Mouse (Mus musculus): Measurements from ENCODE around the gene Chpf. TPM values are rescaled to one million over a fixed set of nuclear protein-coding genes. Genes with fewer than 3 reads are reported as not detected.

The Chpf gene
- polyA plus RNA-seq (2015; fragmentation: Nextera tagmentation; extraction: Ambion mirVana), result 2.6 and 3.1 TPM in 2 replicates

DNA sequence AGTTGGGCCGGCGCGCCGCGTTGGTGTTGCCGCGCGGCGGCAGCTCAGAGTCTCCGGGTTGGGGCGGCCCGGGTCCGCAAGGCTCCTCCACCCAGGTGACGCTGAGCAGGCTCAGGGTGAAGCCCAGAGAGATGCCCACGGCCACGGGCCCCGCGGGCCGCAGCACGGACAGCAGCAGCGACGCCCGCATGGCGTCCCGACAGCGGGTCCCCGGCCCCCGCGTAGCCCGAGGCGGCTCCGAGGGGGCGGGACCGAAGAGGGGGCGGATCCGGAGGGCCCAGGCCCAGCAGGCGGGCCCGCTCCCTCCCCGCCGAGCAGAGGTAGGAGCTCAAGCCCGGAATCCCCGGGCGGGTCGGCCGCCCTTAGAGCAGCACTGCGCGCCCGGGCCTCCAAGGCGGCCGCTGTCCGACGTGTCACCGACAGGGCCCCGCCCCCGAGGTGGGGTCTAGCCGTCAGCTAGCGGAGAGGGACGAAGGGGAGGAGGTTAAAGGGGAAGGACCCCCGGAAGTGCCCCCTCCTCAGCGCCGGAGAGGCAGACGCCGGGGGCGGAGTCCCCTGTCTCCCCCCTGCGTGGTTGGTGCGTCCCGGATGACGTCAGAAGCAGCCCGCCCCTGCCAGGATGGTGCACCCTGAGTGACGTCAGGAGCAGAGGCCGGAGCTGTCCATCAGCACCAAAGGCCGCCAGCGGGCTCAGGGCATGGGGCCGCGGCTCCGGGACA lies at the start of gene Chpf, which contains the start of gene Tmem198:
Gene Chpf (minus strand): TSS at position 392 of the 719 bp plus-strand sequence.
Gene Tmem198 (plus strand): TSS at position 617 of the 719 bp plus-strand sequence.
- Histone ChIP-seq H3K9me3 (replicated peaks; ENCODE audit: control insufficient read depth, low read length) (no peaks in the 10 kb centered on the region), H3K27me3 (ENCODE audit: control insufficient read depth, insufficient read depth, low read depth, low read length) (peaks cover 72% of the 10 kb centered on the region), H3K27ac (ENCODE audit: low read length) (peak within 1 kb of the TSS; percentile 24; the same call in 1 of the 2 replicates), H3K4me1 (ENCODE audit: control insufficient read depth, low read depth, low read length) (peaks cover 10% of the 10 kb centered on the region), H3K4me3 (ENCODE audit: low read depth, low read length) (peak within 1 kb of the TSS; percentile 73), H3K4me2 (ENCODE audit: low read depth, low read length) (peak within 1 kb of the TSS; percentile 93), H3K9ac (ENCODE audit: low read depth, low read length) (peak within 1 kb of the TSS; percentile 56), H3K36me3 (ENCODE audit: control insufficient read depth, insufficient read depth) (no peaks in the 10 kb centered on the region)
- peak; percentile 86 for ATAC-seq (ENCODE audit: low read depth)
- WGBS (ENCODE audit: insufficient replicate concordance), result under 1% methylated on average over 71 of the region's 76 CpGs

DNA sequence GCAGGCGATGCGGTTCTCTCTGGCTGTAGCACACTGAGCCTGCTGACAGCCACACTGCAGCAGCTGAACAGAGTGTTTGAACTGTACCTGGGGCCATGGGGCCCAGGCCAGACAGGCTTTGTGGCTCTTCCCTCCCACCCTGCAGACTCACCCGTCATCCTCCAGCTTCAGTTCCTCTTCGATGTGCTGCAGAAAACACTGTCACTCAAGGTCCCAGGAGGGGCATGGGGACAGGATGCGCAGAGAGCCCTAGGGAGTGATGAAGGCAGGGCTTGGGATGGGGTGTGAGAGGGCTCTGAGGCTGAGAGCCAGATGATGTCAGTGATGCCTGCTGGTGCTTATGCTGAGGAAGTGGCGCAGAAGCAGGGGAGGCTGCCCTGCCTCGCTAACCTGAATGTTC lies 45.6 kb upstream of the Chpf start:
- Histone ChIP-seq H3K4me2 (ENCODE audit: low read depth, low read length) (no peak overlapping the region), H3K4me1 (ENCODE audit: control insufficient read depth, low read depth, low read length) (peaks cover 5% of the 10 kb centered on the region), H3K4me3 (ENCODE audit: low read depth, low read length) (no peak overlapping the region), H3K27ac (ENCODE audit: low read length) (no peak overlapping the region), H3K36me3 (ENCODE audit: control insufficient read depth, insufficient read depth) (no peaks in the 10 kb centered on the region), H3K27me3 (ENCODE audit: control insufficient read depth, insufficient read depth, low read depth, low read length) (no peaks in the 10 kb centered on the region), H3K9ac (ENCODE audit: low read depth, low read length) (no peak overlapping the region), H3K9me3 (replicated peaks; ENCODE audit: control insufficient read depth, low read length) (no peaks in the 10 kb centered on the region)
- ATAC-seq (ENCODE audit: low read depth), result no peak
- 58% methylated on average over 7 of the region's 7 CpGs for WGBS (ENCODE audit: insufficient replicate concordance)

DNA sequence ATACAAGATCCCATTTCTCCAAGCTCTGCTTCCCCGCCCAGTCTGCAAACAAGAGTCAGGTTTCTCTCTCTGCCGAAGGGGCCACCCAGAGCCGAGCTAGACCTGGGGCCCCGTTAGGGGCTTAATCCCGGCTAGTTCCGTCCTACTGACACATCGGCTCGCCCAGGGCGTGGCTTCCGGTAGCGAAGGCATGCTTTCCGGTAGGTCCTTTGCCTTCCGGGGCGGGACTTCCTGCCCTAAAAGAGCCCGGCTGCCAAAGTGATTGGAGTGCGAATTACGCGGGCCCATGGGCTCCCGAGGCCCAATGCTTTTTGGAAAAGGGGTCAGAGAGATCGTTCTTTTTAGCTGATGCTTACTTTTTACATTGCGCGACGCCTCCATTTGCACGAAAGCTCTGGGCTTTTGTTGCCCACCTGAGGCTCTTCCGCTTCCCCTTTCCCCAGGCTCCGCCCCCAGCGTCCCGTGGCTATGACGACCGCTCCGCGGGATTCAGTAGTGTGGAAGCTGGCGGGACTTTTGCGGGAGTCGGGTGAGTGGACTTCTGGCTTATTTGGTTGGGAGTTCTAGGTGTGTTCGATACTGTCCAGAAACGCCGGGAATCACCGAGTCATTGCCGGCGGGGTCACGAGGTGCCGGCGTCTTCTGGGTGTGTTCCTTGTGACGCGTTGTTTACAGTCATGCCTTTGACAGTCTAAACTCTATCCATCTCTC lies 42.4 kb upstream of the Chpf start, which contains the start of gene Stk11ip:
Gene Stk11ip (plus strand): TSS at position 209 of the 711 bp plus-strand sequence.
- Histone ChIP-seq H3K4me3 (ENCODE audit: low read depth, low read length) (peak within 1 kb of the TSS; percentile 79), H3K36me3 (ENCODE audit: control insufficient read depth, insufficient read depth) (no peaks in the 10 kb centered on the region), H3K27ac (ENCODE audit: low read length) (peak within 1 kb of the TSS; percentile 74), H3K9me3 (replicated peaks; ENCODE audit: control insufficient read depth, low read length) (no peaks in the 10 kb centered on the region), H3K27me3 (ENCODE audit: control insufficient read depth, insufficient read depth, low read depth, low read length) (no peaks in the 10 kb centered on the region), H3K4me1 (ENCODE audit: control insufficient read depth, low read depth, low read length) (peaks cover 5% of the 10 kb centered on the region), H3K9ac (ENCODE audit: low read depth, low read length) (peak within 1 kb of the TSS; percentile 70), H3K4me2 (ENCODE audit: low read depth, low read length) (peak within 1 kb of the TSS; percentile 76)
- WGBS (ENCODE audit: insufficient replicate concordance), result under 1% methylated on average over 46 of the region's 46 CpGs
- ATAC-seq (ENCODE audit: low read depth), result peak; percentile 95

DNA sequence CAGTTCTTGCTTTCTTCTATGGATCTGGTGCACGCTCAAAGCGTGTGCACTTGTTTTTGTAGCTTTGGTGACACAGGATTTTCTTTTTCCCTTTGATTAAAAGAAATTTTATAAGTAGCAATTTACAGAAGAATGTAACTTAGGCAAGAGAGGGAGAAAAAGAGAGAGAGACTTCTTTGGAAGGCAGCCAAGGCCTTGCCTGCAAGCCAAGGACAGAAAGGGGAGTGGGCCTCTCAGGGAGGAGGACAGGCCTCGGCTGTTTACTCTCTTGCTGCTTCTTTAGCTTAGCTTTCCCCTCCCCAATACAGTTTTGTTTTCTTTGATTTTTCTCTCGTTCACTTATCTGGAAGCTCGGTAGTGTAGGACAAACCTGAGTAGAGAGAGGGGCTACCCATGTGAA lies 40.5 kb upstream of the Chpf start:
- Histone ChIP-seq H3K4me3 (ENCODE audit: low read depth, low read length) (no peak overlapping the region), H3K27ac (ENCODE audit: low read length) (no peak overlapping the region), H3K36me3 (ENCODE audit: control insufficient read depth, insufficient read depth) (no peaks in the 10 kb centered on the region), H3K4me2 (ENCODE audit: low read depth, low read length) (no peak overlapping the region), H3K9me3 (replicated peaks; ENCODE audit: control insufficient read depth, low read length) (no peaks in the 10 kb centered on the region), H3K27me3 (ENCODE audit: control insufficient read depth, insufficient read depth, low read depth, low read length) (no peaks in the 10 kb centered on the region), H3K9ac (ENCODE audit: low read depth, low read length) (no peak overlapping the region), H3K4me1 (ENCODE audit: control insufficient read depth, low read depth, low read length) (peaks cover 5% of the 10 kb centered on the region)
- WGBS (ENCODE audit: insufficient replicate concordance), result 61% methylated on average over 5 of the region's 5 CpGs
- ATAC-seq (ENCODE audit: low read depth), result no peak

DNA sequence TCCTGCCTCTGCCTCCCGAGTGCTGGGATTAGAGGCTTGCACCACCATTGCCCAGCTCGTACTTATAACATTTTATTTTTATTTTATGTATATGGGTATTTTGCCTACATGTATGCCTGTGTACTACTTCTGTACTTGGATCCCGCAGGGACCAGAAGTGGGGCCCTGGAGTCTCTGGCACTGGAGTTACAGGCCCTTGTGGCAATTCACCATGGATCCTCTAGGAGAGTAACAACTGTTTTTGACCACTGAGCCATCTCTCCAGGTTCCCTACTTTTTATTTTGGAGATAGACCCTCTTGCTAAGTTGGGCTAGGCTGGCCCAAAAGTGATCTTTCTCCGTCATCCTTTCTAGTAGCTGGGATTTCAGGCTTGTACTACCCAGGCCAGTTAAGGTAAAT lies 39.3 kb upstream of the Chpf start:
- no peak overlapping the region for H3K4me3 ChIP-seq (ENCODE audit: low read depth, low read length)
- no peak for ATAC-seq (ENCODE audit: low read depth)
- H3K9me3 ChIP-seq (replicated peaks; ENCODE audit: control insufficient read depth, low read length), result no peaks in the 10 kb centered on the region
- H3K27me3 ChIP-seq (ENCODE audit: control insufficient read depth, insufficient read depth, low read depth, low read length), result no peaks in the 10 kb centered on the region
- no peaks in the 10 kb centered on the region for H3K36me3 ChIP-seq (ENCODE audit: control insufficient read depth, insufficient read depth)
- no peak overlapping the region for H3K4me2 ChIP-seq (ENCODE audit: low read depth, low read length)
- no peak overlapping the region for H3K9ac ChIP-seq (ENCODE audit: low read depth, low read length)
- WGBS (ENCODE audit: insufficient replicate concordance), result 70% methylated on average over 4 of the region's 4 CpGs
- peaks cover 5% of the 10 kb centered on the region for H3K4me1 ChIP-seq (ENCODE audit: control insufficient read depth, low read depth, low read length)
- H3K27ac ChIP-seq (ENCODE audit: low read length), result no peak overlapping the region

DNA sequence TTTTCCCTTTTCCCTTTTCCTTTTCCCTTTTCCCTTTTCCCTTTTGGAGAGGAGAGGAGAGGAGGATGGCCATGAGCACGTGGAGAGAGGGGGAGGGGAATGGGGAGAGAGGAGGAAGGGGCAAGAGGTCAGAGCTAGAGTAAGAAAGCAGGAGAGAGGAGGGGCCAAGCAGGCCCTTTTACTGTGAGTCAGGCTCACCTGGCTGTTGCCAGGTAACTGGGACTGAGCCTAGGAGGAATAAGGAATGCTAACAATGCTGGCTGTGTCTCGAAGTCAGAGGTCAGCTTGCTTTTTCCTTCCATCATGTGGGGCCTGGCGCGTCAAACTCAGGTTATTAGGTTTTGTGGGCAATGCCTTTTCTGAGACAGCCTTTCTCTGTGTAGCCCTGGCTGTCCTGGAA lies 38.9 kb upstream of the Chpf start:
- Histone ChIP-seq H3K4me1 (ENCODE audit: control insufficient read depth, low read depth, low read length) (peaks cover 5% of the 10 kb centered on the region), H3K9ac (ENCODE audit: low read depth, low read length) (no peak overlapping the region), H3K27me3 (ENCODE audit: control insufficient read depth, insufficient read depth, low read depth, low read length) (no peaks in the 10 kb centered on the region), H3K4me2 (ENCODE audit: low read depth, low read length) (no peak overlapping the region), H3K36me3 (ENCODE audit: control insufficient read depth, insufficient read depth) (no peaks in the 10 kb centered on the region), H3K27ac (ENCODE audit: low read length) (no peak overlapping the region), H3K9me3 (replicated peaks; ENCODE audit: control insufficient read depth, low read length) (no peaks in the 10 kb centered on the region), H3K4me3 (ENCODE audit: low read depth, low read length) (no peak overlapping the region)
- no peak for ATAC-seq (ENCODE audit: low read depth)
- 74% methylated on average over 3 of the region's 4 CpGs for WGBS (ENCODE audit: insufficient replicate concordance)

DNA sequence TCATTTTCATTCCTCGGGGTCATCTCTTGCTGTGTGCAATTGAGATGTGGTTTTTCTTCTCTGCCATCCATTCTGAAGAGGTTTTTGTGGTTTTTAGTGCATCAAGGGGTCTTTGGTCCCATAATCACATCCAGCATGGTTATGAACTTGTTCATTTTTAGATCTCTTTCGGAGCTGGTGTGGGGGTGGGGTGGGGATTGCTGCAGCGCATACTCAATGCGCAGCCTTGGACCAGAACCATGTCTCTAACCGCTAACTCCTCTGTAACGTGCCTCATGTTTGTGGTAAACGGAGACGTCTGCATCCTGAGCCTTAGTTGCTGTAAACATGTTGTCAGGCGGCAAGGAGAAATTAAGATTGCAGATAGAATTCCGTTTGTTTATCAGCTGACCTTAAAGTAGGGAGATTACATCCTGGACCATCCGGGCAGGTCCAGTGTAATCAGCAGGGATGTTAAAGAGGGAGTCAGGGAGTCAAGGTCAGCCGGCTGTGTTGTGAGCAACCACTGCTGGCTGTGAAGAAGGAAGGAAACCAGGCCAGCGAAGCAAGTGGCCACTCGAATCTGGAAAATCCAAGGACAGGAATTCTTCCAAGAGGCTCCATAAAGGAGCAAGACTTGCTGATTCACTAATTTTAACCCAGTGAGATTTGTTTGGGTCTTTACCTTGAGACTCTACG lies 37.7 kb upstream of the Chpf start:
- ATAC-seq (ENCODE audit: low read depth), result no peak
- Histone ChIP-seq H3K4me1 (ENCODE audit: control insufficient read depth, low read depth, low read length) (peaks cover 3% of the 10 kb centered on the region), H3K27ac (ENCODE audit: low read length) (no peak overlapping the region), H3K27me3 (ENCODE audit: control insufficient read depth, insufficient read depth, low read depth, low read length) (no peaks in the 10 kb centered on the region), H3K36me3 (ENCODE audit: control insufficient read depth, insufficient read depth) (no peaks in the 10 kb centered on the region), H3K4me3 (ENCODE audit: low read depth, low read length) (no peak overlapping the region), H3K4me2 (ENCODE audit: low read depth, low read length) (no peak overlapping the region), H3K9me3 (replicated peaks; ENCODE audit: control insufficient read depth, low read length) (no peaks in the 10 kb centered on the region), H3K9ac (ENCODE audit: low read depth, low read length) (no peak overlapping the region)
- 57% methylated on average over 15 of the region's 15 CpGs for WGBS (ENCODE audit: insufficient replicate concordance)

DNA sequence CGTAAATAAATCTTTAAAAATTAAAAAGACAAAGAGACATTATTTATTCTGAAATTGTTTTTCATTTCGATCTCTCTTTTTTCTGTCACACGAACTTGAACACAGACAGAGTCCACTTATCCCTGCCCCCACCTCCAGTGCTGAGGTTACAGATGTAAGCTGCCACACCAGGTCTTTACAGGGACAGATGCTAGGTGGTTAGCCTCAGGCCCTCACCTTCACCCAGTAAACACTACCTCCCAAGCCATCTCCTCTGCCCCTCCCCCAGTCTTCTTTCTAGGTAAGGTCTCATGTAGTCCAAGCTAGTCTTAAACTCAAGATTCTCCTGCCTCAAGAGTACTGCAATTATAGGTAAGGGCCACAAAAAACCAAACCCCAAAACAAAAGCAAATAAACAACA lies 33.4 kb upstream of the Chpf start:
- 60% methylated on average over 3 of the region's 3 CpGs for WGBS (ENCODE audit: insufficient replicate concordance)
- Histone ChIP-seq H3K4me2 (ENCODE audit: low read depth, low read length) (no peak overlapping the region), H3K9me3 (replicated peaks; ENCODE audit: control insufficient read depth, low read length) (no peaks in the 10 kb centered on the region), H3K27ac (ENCODE audit: low read length) (no peak overlapping the region), H3K9ac (ENCODE audit: low read depth, low read length) (no peak overlapping the region), H3K36me3 (ENCODE audit: control insufficient read depth, insufficient read depth) (no peaks in the 10 kb centered on the region), H3K4me1 (ENCODE audit: control insufficient read depth, low read depth, low read length) (no peaks in the 10 kb centered on the region; the same call in 1 of the 2 replicates), H3K27me3 (ENCODE audit: control insufficient read depth, insufficient read depth, low read depth, low read length) (peaks cover 2% of the 10 kb centered on the region; the same call in 1 of the 2 replicates), H3K4me3 (ENCODE audit: low read depth, low read length) (no peak overlapping the region)
- ATAC-seq (ENCODE audit: low read depth), result no peak
